9 mouse cellular contexts compared by ENCODE assay signal in genomic region chr10:121640150-121640930, GRCm38 (mm10). TPM values are rescaled to one million over a fixed set of nuclear protein-coding genes. Genes with fewer than 3 reads are reported as not detected.
A peak's percentile ranks its signal among the peaks of the same experiment; 100 is the strongest.
DNase-seq lines count a peak whose midpoint lies in the region; ATAC-seq and TF ChIP-seq lines count a peak whose summit lies in the region.
"Had no signal": no experiment of that assay in that cellular context is flagged by ENCODE, and none has a peak within 500 bp of the region (broad histone marks: within the 10 kb centered on the region; RNA-seq: fewer than 3 reads in every experiment).

No protein-coding gene starts in this region.

- ATAC-seq in heart, embryonic 11.5 days (replicated peaks; ENCODE audit: insufficient number of reproducible peaks, low FRiP score, low TSS enrichment) = no peak
- ATAC-seq in Patski = no peak
- ATAC-seq in embryonic facial prominence, embryonic 14.5 days (ENCODE audit: low read depth) = peak; percentile 60; the same call in 1 of the 2 replicates
- no peak; the same call in 1 of the 2 replicates for ATAC-seq in intestine, embryonic 14.5 days (replicated peaks; ENCODE audit: low FRiP score, low TSS enrichment, low read depth)

- peak overlapping the region; percentile 58 for H3K4me3 ChIP-seq in heart, embryonic 11.5 days (ENCODE audit: low read depth, low read length)
- no peak overlapping the region for H3K4me3 ChIP-seq in embryonic facial prominence, embryonic 14.5 days (ENCODE audit: low read depth, low read length)
- H3K4me3 ChIP-seq in intestine, embryonic 14.5 days (ENCODE audit: low read depth, low read length) = no peak overlapping the region

- in situ Hi-C loops in Patski (cut with MboI; ENCODE audit: low pct_unique_long_range_greater_than_20kb) = no loop called here

- WGBS in heart, embryonic 11.5 days (ENCODE audit: insufficient replicate concordance) = 45% methylated on average over 6 of the region's 6 CpGs
- WGBS in embryonic facial prominence, embryonic 14.5 days = 53% methylated on average over 6 of the region's 6 CpGs
- 56% methylated on average over 6 of the region's 6 CpGs for WGBS in intestine, embryonic 14.5 days

- peak overlapping the region; percentile 97 for H3K4me2 ChIP-seq in heart, embryonic 11.5 days
- peak overlapping the region; percentile 96 for H3K4me2 ChIP-seq in embryonic facial prominence, embryonic 14.5 days (ENCODE audit: low read depth, low read length)
- no peak overlapping the region for H3K4me2 ChIP-seq in intestine, embryonic 14.5 days (ENCODE audit: low read length)

- H3K4me1 ChIP-seq in heart, embryonic 11.5 days (ENCODE audit: control insufficient read depth, insufficient read depth, low read length) = 0 out of 2 replicates have a peak, but pooled peaks cover 2% of the 10 kb centered on the region
- peaks cover 3% of the 10 kb centered on the region; the same call in 1 of the 2 replicates for H3K4me1 ChIP-seq in embryonic facial prominence, embryonic 14.5 days (ENCODE audit: control insufficient read depth, insufficient read depth, low read length)
- no peaks in the 10 kb centered on the region; the same call in 1 of the 2 replicates for H3K4me1 ChIP-seq in intestine, embryonic 14.5 days (replicated peaks; ENCODE audit: control insufficient read depth, insufficient read depth, low read length)

- H3K27ac ChIP-seq in heart, embryonic 11.5 days (ENCODE audit: low read depth, low read length) = no peak overlapping the region
- no peak overlapping the region for H3K27ac ChIP-seq in embryonic facial prominence, embryonic 14.5 days (replicated peaks; ENCODE audit: low read depth, low read length)
- no peak overlapping the region for H3K27ac ChIP-seq in intestine, embryonic 14.5 days (ENCODE audit: low read depth)
- H3K27ac ChIP-seq: limb, embryonic 15.5 days had no signal

- H3K27me3 ChIP-seq in heart, embryonic 11.5 days (ENCODE audit: control insufficient read depth, insufficient read depth, low read length) = peaks cover 22% of the 10 kb centered on the region; the same call in 1 of the 2 replicates
- H3K27me3 ChIP-seq in Patski = peaks cover 40% of the 10 kb centered on the region
- peaks cover 25% of the 10 kb centered on the region for H3K27me3 ChIP-seq in embryonic facial prominence, embryonic 14.5 days (replicated peaks; ENCODE audit: control insufficient read depth, insufficient read depth, low read length)
- peaks cover 35% of the 10 kb centered on the region for H3K27me3 ChIP-seq in intestine, embryonic 14.5 days (replicated peaks; ENCODE audit: control insufficient read depth, insufficient read depth, low read length)

- H3K36me3 ChIP-seq in heart, embryonic 11.5 days (ENCODE audit: control insufficient read depth, insufficient read depth, low read length) = no peaks in the 10 kb centered on the region
- H3K36me3 ChIP-seq in embryonic facial prominence, embryonic 14.5 days (ENCODE audit: control insufficient read depth, insufficient read depth, low read length) = no peaks in the 10 kb centered on the region
- no peaks in the 10 kb centered on the region for H3K36me3 ChIP-seq in intestine, embryonic 14.5 days (ENCODE audit: control insufficient read depth, insufficient read depth, low read length)
- H3K36me3 ChIP-seq: limb, embryonic 15.5 days had no signal

- no peak for DNase-seq in heart, postnatal 14 days
- no peak for DNase-seq in Patski (ENCODE audit: low read depth, low spot score)
- DNase-seq in embryonic facial prominence, embryonic 14.5 days (ENCODE audit: low spot score) = peak; percentile 65
- DNase-seq in intestine, embryonic 14.5 days (ENCODE audit: low spot score) = peak; percentile 66
- peak; percentile 15 for DNase-seq in lung, postnatal 14 days
- peak; percentile 31 for DNase-seq in right cerebral cortex, postnatal 14 days
- DNase-seq in urinary bladder, postnatal 36 days (ENCODE audit: low spot score in 2 of 2) = no peak

- TF ChIP-seq CTCF in Patski (IDR thresholded peaks at IDR 0.05) = peak; percentile 49

- POLR2A ChIA-PET in Patski (lab: Charles Lee) = no interaction called here

- CTCF ChIA-PET in Patski (lab: Charles Lee) = interaction anchor here (1.9 kb wide), 1 partner anchor 412 kb away, joined by 5 read pairs; no protein-coding TSS in a partner anchor

- no peak overlapping the region for H3K9ac ChIP-seq in heart, embryonic 11.5 days (ENCODE audit: low read depth, low read length)
- H3K9ac ChIP-seq in embryonic facial prominence, embryonic 14.5 days (ENCODE audit: low read depth, low read length) = no peak overlapping the region
- H3K9ac ChIP-seq in intestine, embryonic 14.5 days (ENCODE audit: low read length) = no peak overlapping the region

- intact Hi-C loops in heart, postnatal 14 days (cut with DNase I) = no loop called here

- H3K9me3 ChIP-seq in heart, embryonic 11.5 days (replicated peaks; ENCODE audit: control insufficient read depth, low read length) = no peaks in the 10 kb centered on the region
- H3K9me3 ChIP-seq in embryonic facial prominence, embryonic 14.5 days (ENCODE audit: control insufficient read depth, low read length) = no peaks in the 10 kb centered on the region
- no peaks in the 10 kb centered on the region for H3K9me3 ChIP-seq in intestine, embryonic 14.5 days (ENCODE audit: control insufficient read depth, low read length)
- H3K9me3 ChIP-seq: limb, embryonic 15.5 days had no signal

RNA-seq across cellular contexts. Expression of gene D930020B18Rik, which starts 1.0 kb away (rescaled TPM):
- not detected in 2 replicates for polyA plus RNA-seq in heart, embryonic 11.5 days (2014; fragmentation: Nextera tagmentation; extraction: Ambion mirVana)
- total RNA-seq in heart, postnatal 14 days (2021) = not detected
- not detected for polyA plus RNA-seq in Patski (2021)
- 1.7 and 2.2 TPM in 2 replicates for polyA plus RNA-seq in embryonic facial prominence, embryonic 14.5 days (2014; fragmentation: Nextera tagmentation; extraction: Ambion mirVana)
- polyA plus RNA-seq in intestine, embryonic 14.5 days (2014; fragmentation: Nextera tagmentation; extraction: Ambion mirVana) = 0.27 and 0.68 TPM in 2 replicates

RNA-seq across cellular contexts. Expression of gene Xpot, which starts 14.2 kb away (rescaled TPM):
- 35.3 and 44.8 TPM in 2 replicates for polyA plus RNA-seq in heart, embryonic 11.5 days (2014; fragmentation: Nextera tagmentation; extraction: Ambion mirVana)
- 10 to 100 TPM; 24.5 to 25.7 TPM for total RNA-seq in heart, postnatal 14 days (2021)
- polyA plus RNA-seq in Patski (2021) = 67.3 TPM
- polyA plus RNA-seq in embryonic facial prominence, embryonic 14.5 days (2014; fragmentation: Nextera tagmentation; extraction: Ambion mirVana) = 54.9 and 62.5 TPM in 2 replicates
- polyA plus RNA-seq in intestine, embryonic 14.5 days (2014; fragmentation: Nextera tagmentation; extraction: Ambion mirVana) = 48.1 and 59.2 TPM in 2 replicates

RNA-seq across cellular contexts. Expression of gene Tbk1, which starts 53.8 kb away (rescaled TPM):
- polyA plus RNA-seq in heart, embryonic 11.5 days (2014; fragmentation: Nextera tagmentation; extraction: Ambion mirVana) = 22.7 and 27.4 TPM in 2 replicates
- 10 to 100 TPM; 20.4 to 24.3 TPM for total RNA-seq in heart, postnatal 14 days (2021)
- 43.5 TPM for polyA plus RNA-seq in Patski (2021)
- polyA plus RNA-seq in embryonic facial prominence, embryonic 14.5 days (2014; fragmentation: Nextera tagmentation; extraction: Ambion mirVana) = 28.6 and 32.4 TPM in 2 replicates
- 34.8 and 40.3 TPM in 2 replicates for polyA plus RNA-seq in intestine, embryonic 14.5 days (2014; fragmentation: Nextera tagmentation; extraction: Ambion mirVana)

Comparison
In these comparisons a context has a peak if more than half of its experiments do, and no peak if none do; other contexts are left out.
1. DNase-seq: peak in embryonic facial prominence, embryonic 14.5 days (single experiment), intestine, embryonic 14.5 days (single experiment), lung, postnatal 14 days (single experiment) and right cerebral cortex, postnatal 14 days (single experiment); none in heart, postnatal 14 days (0 of 2), Patski (single experiment) and urinary bladder, postnatal 36 days (0 of 2).